Mouse (Mus musculus): ENCODE measurements around the gene March4. TPM values are rescaled to one million over a fixed set of nuclear protein-coding genes. Genes with fewer than 3 reads are reported as not detected.

Gene March4
- not detected in 2 replicates for polyA plus RNA-seq (2012)

- no peak for TF ChIP-seq GATA1 (IDR thresholded peaks at IDR 0.05; ENCODE audit: low read length)
- TF ChIP-seq TAL1 (IDR thresholded peaks at IDR 0.05; ENCODE audit: low read length), result no peak
- Histone ChIP-seq H3K4me1 (ENCODE audit: control insufficient read depth) (no peaks in the 10 kb centered on the region), H3K4me3 (replicated peaks) (no peak within 1 kb of the TSS), H3K36me3 (ENCODE audit: control insufficient read depth) (no peaks in the 10 kb centered on the region), H3K27me3 (ENCODE audit: control insufficient read depth) (peaks cover 28% of the 10 kb centered on the region), H3K9me3 (ENCODE audit: control insufficient read depth, low read length) (no peaks in the 10 kb centered on the region)
Measured at GRCm38 (mm10) chr1:72536611-72537351, at the start of gene March4. Gene March4 (minus strand): TSS chr1:72536930.

- Histone ChIP-seq H3K36me3 (ENCODE audit: control insufficient read depth) (peaks cover 38% of the 10 kb centered on the region), H3K27me3 (ENCODE audit: control insufficient read depth) (no peaks in the 10 kb centered on the region), H3K4me1 (ENCODE audit: control insufficient read depth) (peaks cover 21% of the 10 kb centered on the region), H3K4me3 (replicated peaks) (no peak overlapping the region), H3K9me3 (ENCODE audit: control insufficient read depth, low read length) (no peaks in the 10 kb centered on the region)
- TF ChIP-seq GATA1 (IDR thresholded peaks at IDR 0.05; ENCODE audit: low read length) (no peak), TAL1 (IDR thresholded peaks at IDR 0.05; ENCODE audit: low read length) (no peak)
Measured at GRCm38 (mm10) chr1:72585971-72586875, 49.5 kb upstream of the March4 start.

GRCm38 (mm10) chr1:72583906-72584305, 47.2 kb upstream of the March4 start:
- no peak for TF ChIP-seq TAL1 (IDR thresholded peaks at IDR 0.05; ENCODE audit: low read length)
- no peak for TF ChIP-seq GATA1 (IDR thresholded peaks at IDR 0.05; ENCODE audit: low read length)
- Histone ChIP-seq H3K27me3 (ENCODE audit: control insufficient read depth) (peaks cover 5% of the 10 kb centered on the region), H3K9me3 (ENCODE audit: control insufficient read depth, low read length) (no peaks in the 10 kb centered on the region), H3K36me3 (ENCODE audit: control insufficient read depth) (peaks cover 26% of the 10 kb centered on the region), H3K4me3 (replicated peaks) (peak overlapping the region; percentile 69), H3K4me1 (ENCODE audit: control insufficient read depth) (peaks cover 21% of the 10 kb centered on the region)

GRCm38 (mm10) chr1:72582947-72583731, 46.4 kb upstream of the March4 start, which contains the start of gene Smarcal1:
Gene Smarcal1 (plus strand): TSS chr1:72583251.
- Histone ChIP-seq H3K4me1 (ENCODE audit: control insufficient read depth) (peaks cover 21% of the 10 kb centered on the region), H3K9me3 (ENCODE audit: control insufficient read depth, low read length) (no peaks in the 10 kb centered on the region), H3K36me3 (ENCODE audit: control insufficient read depth) (peaks cover 25% of the 10 kb centered on the region), H3K4me3 (replicated peaks) (peak within 1 kb of the TSS; percentile 69), H3K27me3 (ENCODE audit: control insufficient read depth) (peaks cover 12% of the 10 kb centered on the region)
- TF ChIP-seq GATA1 (IDR thresholded peaks at IDR 0.05; ENCODE audit: low read length) (0 out of 2 replicates have a peak, but pooled peaks have one; percentile 23), TAL1 (IDR thresholded peaks at IDR 0.05; ENCODE audit: low read length) (no peak)

GRCm38 (mm10) chr1:72578806-72579205, 42.1 kb upstream of the March4 start:
- peaks cover 10% of the 10 kb centered on the region for H3K4me1 ChIP-seq (ENCODE audit: control insufficient read depth)
- H3K36me3 ChIP-seq (ENCODE audit: control insufficient read depth), result no peaks in the 10 kb centered on the region
- H3K9me3 ChIP-seq (ENCODE audit: control insufficient read depth, low read length), result no peaks in the 10 kb centered on the region
- TF ChIP-seq GATA1 (IDR thresholded peaks at IDR 0.05; ENCODE audit: low read length), result no peak
- TF ChIP-seq TAL1 (IDR thresholded peaks at IDR 0.05; ENCODE audit: low read length), result no peak
- H3K4me3 ChIP-seq (replicated peaks), result no peak overlapping the region
- peaks cover 29% of the 10 kb centered on the region for H3K27me3 ChIP-seq (ENCODE audit: control insufficient read depth)

- Histone ChIP-seq H3K9me3 (ENCODE audit: control insufficient read depth, low read length) (no peaks in the 10 kb centered on the region), H3K27me3 (ENCODE audit: control insufficient read depth) (peaks cover 29% of the 10 kb centered on the region), H3K36me3 (ENCODE audit: control insufficient read depth) (no peaks in the 10 kb centered on the region), H3K4me1 (ENCODE audit: control insufficient read depth) (peaks cover 7% of the 10 kb centered on the region), H3K4me3 (replicated peaks) (no peak overlapping the region)
- TF ChIP-seq TAL1 (IDR thresholded peaks at IDR 0.05; ENCODE audit: low read length) (no peak), GATA1 (IDR thresholded peaks at IDR 0.05; ENCODE audit: low read length) (no peak)
Measured at GRCm38 (mm10) chr1:72578351-72578750, 41.6 kb upstream of the March4 start.

GRCm38 (mm10) chr1:72577481-72577922, 40.8 kb upstream of the March4 start:
- Histone ChIP-seq H3K4me3 (replicated peaks) (no peak overlapping the region), H3K27me3 (ENCODE audit: control insufficient read depth) (peaks cover 29% of the 10 kb centered on the region), H3K9me3 (ENCODE audit: control insufficient read depth, low read length) (no peaks in the 10 kb centered on the region), H3K4me1 (ENCODE audit: control insufficient read depth) (peaks cover 4% of the 10 kb centered on the region), H3K36me3 (ENCODE audit: control insufficient read depth) (no peaks in the 10 kb centered on the region)
- TF ChIP-seq GATA1 (IDR thresholded peaks at IDR 0.05; ENCODE audit: low read length) (no peak), TAL1 (IDR thresholded peaks at IDR 0.05; ENCODE audit: low read length) (no peak)

- Histone ChIP-seq H3K27me3 (ENCODE audit: control insufficient read depth) (peaks cover 29% of the 10 kb centered on the region), H3K36me3 (ENCODE audit: control insufficient read depth) (no peaks in the 10 kb centered on the region), H3K4me3 (replicated peaks) (no peak overlapping the region), H3K9me3 (ENCODE audit: control insufficient read depth, low read length) (no peaks in the 10 kb centered on the region), H3K4me1 (ENCODE audit: control insufficient read depth) (no peaks in the 10 kb centered on the region)
- no peak for TF ChIP-seq GATA1 (IDR thresholded peaks at IDR 0.05; ENCODE audit: low read length)
- no peak for TF ChIP-seq TAL1 (IDR thresholded peaks at IDR 0.05; ENCODE audit: low read length)
Measured at GRCm38 (mm10) chr1:72575121-72575520, 38.4 kb upstream of the March4 start.
